Mouse (Mus musculus): ENCODE measurements around the gene Npr3.

Gene Npr3

GRCm38 (mm10) chr15:11906571-11907531 is at the start of gene Npr3:
Npr3 (minus strand) TSS chr15:11907287.
- no peak for DNase-seq (ENCODE audit: low read depth in 1 of 2, low spot score in 2 of 2)

GRCm38 (mm10) chr15:11956129-11956528 is 49.0 kb upstream of the Npr3 start:
- DNase-seq (ENCODE audit: low read depth in 1 of 2, low spot score in 2 of 2) = no peak

- no peak for DNase-seq (ENCODE audit: low read depth in 1 of 2, low spot score in 2 of 2)
Observed at GRCm38 (mm10) chr15:11954190-11954589, 47.1 kb upstream of the Npr3 start.

- no peak for DNase-seq (ENCODE audit: low read depth in 1 of 2, low spot score in 2 of 2)
Observed at GRCm38 (mm10) chr15:11952159-11952558, 45.1 kb upstream of the Npr3 start.

GRCm38 (mm10) chr15:11951181-11951580 is 44.1 kb upstream of the Npr3 start:
- DNase-seq (ENCODE audit: low read depth in 1 of 2, low spot score in 2 of 2) = no peak

- DNase-seq (ENCODE audit: low read depth in 1 of 2, low spot score in 2 of 2) = no peak
Observed at GRCm38 (mm10) chr15:11950144-11950543, 43.1 kb upstream of the Npr3 start.

- DNase-seq (ENCODE audit: low read depth in 1 of 2, low spot score in 2 of 2) = no peak
Observed at GRCm38 (mm10) chr15:11949490-11949889, 42.4 kb upstream of the Npr3 start.

- no peak for DNase-seq (ENCODE audit: low read depth in 1 of 2, low spot score in 2 of 2)
Observed at GRCm38 (mm10) chr15:11940855-11941254, 33.8 kb upstream of the Npr3 start.

- DNase-seq (ENCODE audit: low read depth in 1 of 2, low spot score in 2 of 2) = no peak
Observed at GRCm38 (mm10) chr15:11927742-11928141, 20.7 kb upstream of the Npr3 start.

GRCm38 (mm10) chr15:11914101-11914500 is 7.0 kb upstream of the Npr3 start:
- no peak for DNase-seq (ENCODE audit: low read depth in 1 of 2, low spot score in 2 of 2)

GRCm38 (mm10) chr15:11909875-11910274 is 2.8 kb upstream of the Npr3 start:
- no peak for DNase-seq (ENCODE audit: low read depth in 1 of 2, low spot score in 2 of 2)

GRCm38 (mm10) chr15:11908166-11908565 is 1.1 kb upstream of the Npr3 start:
- DNase-seq (ENCODE audit: low read depth in 1 of 2, low spot score in 2 of 2) = no peak

GRCm38 (mm10) chr15:11906021-11906570 is 991 bp downstream of the Npr3 start:
- no peak for DNase-seq (ENCODE audit: low read depth in 1 of 2, low spot score in 2 of 2)

GRCm38 (mm10) chr15:11904848-11905672 is 2.0 kb downstream of the Npr3 start:
- DNase-seq (ENCODE audit: low read depth in 1 of 2, low spot score in 2 of 2) = no peak

- no peak for DNase-seq (ENCODE audit: low read depth in 1 of 2, low spot score in 2 of 2)
Observed at GRCm38 (mm10) chr15:11904043-11904847, 2.8 kb downstream of the Npr3 start.

- DNase-seq (ENCODE audit: low read depth in 1 of 2, low spot score in 2 of 2) = no peak
Observed at GRCm38 (mm10) chr15:11903196-11904042, 3.7 kb downstream of the Npr3 start.

- DNase-seq (ENCODE audit: low read depth in 1 of 2, low spot score in 2 of 2) = no peak
Observed at GRCm38 (mm10) chr15:11897617-11898016, 9.5 kb downstream of the Npr3 start.

GRCm38 (mm10) chr15:11897162-11897561 is 9.9 kb downstream of the Npr3 start:
- DNase-seq (ENCODE audit: low read depth in 1 of 2, low spot score in 2 of 2) = no peak

GRCm38 (mm10) chr15:11893969-11894368 is 13.1 kb downstream of the Npr3 start:
- no peak for DNase-seq (ENCODE audit: low read depth in 1 of 2, low spot score in 2 of 2)

- DNase-seq (ENCODE audit: low read depth in 1 of 2, low spot score in 2 of 2) = no peak
Observed at GRCm38 (mm10) chr15:11891395-11891794, 15.7 kb downstream of the Npr3 start.

Data from monocyte, adult 2 months (primary cell).